Mouse (Mus musculus): ENCODE results near the gene Tubgcp5.

DNA sequence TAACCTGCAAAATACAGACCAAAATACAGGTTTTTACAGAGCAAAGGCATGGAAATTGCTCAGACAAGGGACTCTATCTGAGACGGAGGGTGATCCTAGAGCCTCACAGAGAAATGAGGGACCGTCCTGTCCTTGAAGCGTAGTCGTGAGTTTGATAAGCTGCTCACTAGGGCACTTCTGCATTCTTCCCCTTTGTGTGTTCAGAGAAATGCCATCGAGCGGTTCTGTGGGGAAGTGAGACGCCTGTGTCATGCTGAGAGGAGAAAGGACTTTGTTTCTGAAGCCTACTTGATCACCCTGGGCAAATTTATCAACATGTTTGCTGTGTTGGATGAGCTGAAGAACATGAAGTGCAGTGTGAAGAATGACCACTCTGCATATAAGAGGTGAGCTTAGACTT lies 80.7 kb downstream of the Tubgcp5 start:
- TF ChIP-seq CTCF (IDR thresholded peaks at IDR 0.05; ENCODE audit: low read depth) (no peak), EP300 (IDR thresholded peaks at IDR 0.05; ENCODE audit: low read depth) (no peak)

Data from heart, postnatal 0 days (tissue).